Mouse (Mus musculus) embryonic facial prominence, embryonic 11.5 days (tissue): ENCODE measurements around the gene Aff3. TPM values are rescaled to one million over a fixed set of nuclear protein-coding genes. Genes with fewer than 3 reads are reported as not detected.

ENCODE experiments used
- ATAC-seq: fragments of 200-750 bp; cut with Nextera tagmentation; replicated peaks from 2 replicates; pipeline ENCODE4 v1.8.0; 2017; ENCODE audit warnings: low read depth; ENCODE audit not compliant: insufficient number of reproducible peaks, low FRiP score, low TSS enrichment
- DNase-seq: peaks from one replicate; pipeline ENCODE4 v3.0.0-alpha.2; 2015; ENCODE audit warnings: low spot score
- H3K27ac ChIP-seq: fragments of 300-500 bp; sonication (generic); replicated peaks from 2 replicates; pipeline ENCODE4 v1.5.1; 2014; ENCODE audit warnings: mild to moderate bottlenecking, low read depth, low read length, control low read depth
- H3K27me3 ChIP-seq: fragments of 300-500 bp; sonication (generic); 2 replicates; pipeline ENCODE4 v1.6.1; 2014; ENCODE audit warnings: mild to moderate bottlenecking, low read length, moderate library complexity, mixed read lengths; ENCODE audit not compliant: control insufficient read depth, insufficient read depth
- H3K36me3 ChIP-seq: fragments of 300-500 bp; sonication (generic); replicated peaks from 2 replicates; pipeline ENCODE4 v1.6.1; 2014; ENCODE audit warnings: low read depth, mild to moderate bottlenecking, low read length, moderate library complexity, mixed read lengths; ENCODE audit not compliant: control insufficient read depth, insufficient read depth
- H3K4me1 ChIP-seq: fragments of 300-500 bp; sonication (generic); 2 replicates; pipeline ENCODE4 v1.6.1; 2014; ENCODE audit warnings: low read length, mixed read lengths; ENCODE audit not compliant: control insufficient read depth, insufficient read depth
- H3K4me2 ChIP-seq: fragments of 300-500 bp; sonication (generic); 2 replicates; pipeline ENCODE4 v1.6.1; 2014; ENCODE audit warnings: low read depth, mild to moderate bottlenecking, control low read depth, low read length, moderate library complexity
- H3K4me3 ChIP-seq: fragments of 300-500 bp; sonication (generic); 2 replicates; pipeline ENCODE4 v1.5.1; 2014; ENCODE audit warnings: low read depth, low read length, control low read depth
- H3K9ac ChIP-seq: fragments of 300-500 bp; sonication (generic); replicated peaks from 2 replicates; pipeline ENCODE4 v1.6.1; 2014; ENCODE audit warnings: mild to moderate bottlenecking, control low read depth, low read length
- H3K9me3 ChIP-seq: fragments of 300-500 bp; sonication (generic); replicated peaks from 2 replicates; pipeline ENCODE4 v1.6.1; 2016; ENCODE audit warnings: mild to moderate bottlenecking, low read length, inconsistent platforms, mixed read lengths; ENCODE audit not compliant: control insufficient read depth
- WGBS: fragments of 180-500 bp; shearing (Covaris S2); extraction: QIAGEN DNeasy Blood & Tissue Kit; methylation state at CpG from one replicate; pipeline ENCODE4 v1.1.7; 2014; 5-methylcytosine and 5-hydroxymethylcytosine counted together
- polyA plus RNA-seq: library from polyadenylated mRNA; unstranded; fragments of >200 nt; fragmentation: Nextera tagmentation; extraction: Ambion mirVana; gene quantifications from 2 replicates; pipeline ENCODE4 v1.2.1, GENCODE M21; 2014

Gene Aff3
- polyA plus RNA-seq, 1 experiment from 2014 or later: 17.5 TPM

DNA sequence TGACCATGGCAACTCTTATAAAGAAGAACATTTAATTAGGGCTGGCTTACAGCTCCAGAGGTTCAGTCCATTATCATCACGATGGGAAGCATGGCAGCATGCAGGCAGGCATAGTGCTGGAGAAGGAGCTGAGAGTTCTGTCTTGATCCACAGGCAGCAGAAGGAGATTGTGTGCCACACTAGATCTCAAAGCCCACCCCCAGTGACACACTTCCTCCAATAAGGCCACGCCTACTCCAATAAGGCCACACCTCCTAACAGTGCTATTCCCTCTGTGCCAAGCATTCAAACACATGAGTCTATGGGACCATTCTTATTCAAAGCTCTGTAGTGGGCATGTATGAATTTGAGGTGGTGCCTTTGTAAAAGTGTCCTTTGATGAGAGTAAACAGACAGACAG is 523.8 kb downstream of the Aff3 start:
- DNase-seq (no peak), ATAC-seq (no peak)
- H3K9me3 ChIP-seq: no peaks in the 10 kb centered on the region
- 78% methylated on average over 2 of the region's 2 CpGs for WGBS
- no peaks in the 10 kb centered on the region for H3K27me3 ChIP-seq
- H3K4me3 ChIP-seq: no peak overlapping the region
- no peaks in the 10 kb centered on the region for H3K36me3 ChIP-seq
- no peak overlapping the region for H3K4me2 ChIP-seq
- no peak overlapping the region for H3K9ac ChIP-seq
- no peaks in the 10 kb centered on the region for H3K4me1 ChIP-seq
- H3K27ac ChIP-seq: no peak overlapping the region

DNA sequence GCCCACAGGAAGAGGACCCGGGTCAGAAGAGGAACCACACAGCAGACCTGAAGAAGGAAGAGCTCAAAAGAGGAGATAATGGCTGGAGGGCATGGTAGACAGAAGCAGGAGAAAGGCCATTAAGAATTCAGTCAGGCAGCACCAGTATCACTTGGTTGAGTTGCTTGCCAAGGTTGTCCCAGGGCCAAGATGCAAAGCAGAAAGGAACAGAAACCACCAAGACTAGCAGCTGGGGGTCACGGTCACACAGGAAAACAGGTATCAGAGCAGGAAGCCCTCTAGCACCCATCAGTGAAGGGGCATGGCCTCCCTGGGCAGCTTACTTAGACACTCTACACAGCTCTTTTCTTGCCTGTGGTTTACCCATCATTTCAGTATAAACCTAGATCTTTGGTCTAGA is 525.4 kb downstream of the Aff3 start:
- no peak overlapping the region for H3K27ac ChIP-seq
- H3K4me3 ChIP-seq: no peak overlapping the region
- no peak for DNase-seq
- H3K36me3 ChIP-seq: no peaks in the 10 kb centered on the region
- no peak overlapping the region for H3K9ac ChIP-seq
- H3K4me2 ChIP-seq: no peak overlapping the region
- H3K27me3 ChIP-seq: no peaks in the 10 kb centered on the region
- ATAC-seq: no peak
- H3K4me1 ChIP-seq: no peaks in the 10 kb centered on the region
- no peaks in the 10 kb centered on the region for H3K9me3 ChIP-seq
- 73% methylated on average over 2 of the region's 2 CpGs for WGBS

- Histone ChIP-seq H3K27ac (no peak overlapping the region), H3K4me3 (no peak overlapping the region), H3K9ac (no peak overlapping the region), H3K27me3 (no peaks in the 10 kb centered on the region), H3K36me3 (no peaks in the 10 kb centered on the region), H3K4me1 (no peaks in the 10 kb centered on the region), H3K9me3 (no peaks in the 10 kb centered on the region), H3K4me2 (no peak overlapping the region)
- DNase-seq: no peak
- WGBS: 73% methylated on average over 6 of the region's 6 CpGs
- no peak for ATAC-seq
Observed at GRCm38 (mm10) chr1:38132942-38133341, 531.8 kb downstream of the Aff3 start.

DNA sequence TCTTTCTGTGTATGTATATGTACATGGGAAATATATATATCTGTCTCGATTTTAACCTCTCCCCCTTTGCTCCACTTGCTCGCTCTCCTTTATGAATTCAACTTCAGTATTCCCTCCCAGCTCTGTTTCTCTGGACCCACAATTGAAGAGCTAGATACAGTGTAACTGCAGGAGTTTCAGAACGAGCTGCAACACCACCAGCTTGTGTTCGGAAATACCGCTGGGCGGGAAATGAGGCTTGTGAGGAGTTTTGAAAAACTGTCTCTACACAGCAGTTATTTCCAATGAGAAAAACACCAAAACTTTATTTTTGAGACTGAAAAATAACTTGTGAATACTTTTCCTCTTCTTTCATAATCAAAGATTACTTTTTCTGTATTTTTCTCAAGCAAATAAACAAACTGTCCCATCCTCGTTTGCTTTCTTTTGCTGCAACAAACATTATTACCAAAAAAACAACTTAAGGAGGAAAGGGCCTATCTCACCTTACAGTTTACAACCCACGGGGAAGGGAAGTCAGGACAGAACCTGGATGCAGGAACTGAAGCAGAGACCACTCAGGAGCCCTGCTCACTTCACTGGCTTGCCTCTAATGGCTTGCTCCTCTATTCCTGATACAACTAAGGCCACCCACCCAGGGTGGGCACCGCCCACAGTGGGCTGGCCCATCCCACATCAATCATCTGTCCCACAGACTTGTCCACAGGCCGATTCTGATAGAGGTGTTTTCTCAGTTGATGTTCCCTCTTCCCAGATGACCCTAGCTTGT is 533.9 kb downstream of the Aff3 start:
- no peak for ATAC-seq
- Histone ChIP-seq H3K9me3 (no peaks in the 10 kb centered on the region), H3K27me3 (no peaks in the 10 kb centered on the region), H3K4me1 (no peaks in the 10 kb centered on the region; the same call in 1 of the 2 replicates), H3K27ac (no peak overlapping the region), H3K4me2 (no peak overlapping the region), H3K36me3 (no peaks in the 10 kb centered on the region), H3K4me3 (no peak overlapping the region), H3K9ac (no peak overlapping the region)
- no peak for DNase-seq
- WGBS: 59% methylated on average over 10 of the region's 10 CpGs

- no peaks in the 10 kb centered on the region; the same call in 1 of the 2 replicates for H3K4me1 ChIP-seq
- no peaks in the 10 kb centered on the region for H3K27me3 ChIP-seq
- peak within 1 kb of the TSS; percentile 92 for H3K27ac ChIP-seq
- WGBS: under 1% methylated on average over 66 of the region's 122 CpGs
- H3K4me2 ChIP-seq: peak within 1 kb of the TSS; percentile 80
- peak within 1 kb of the TSS; percentile 93 for H3K9ac ChIP-seq
- H3K36me3 ChIP-seq: no peaks in the 10 kb centered on the region
- peak; percentile 91 for DNase-seq
- peak within 1 kb of the TSS; percentile 87 for H3K4me3 ChIP-seq
- no peaks in the 10 kb centered on the region for H3K9me3 ChIP-seq
- ATAC-seq: peak; percentile 93
Observed at GRCm38 (mm10) chr1:38129501-38130267, 535.1 kb downstream of the Aff3 start, which contains the start of gene Rev1. TSS of gene Rev1 (minus strand) at chr1:38129801.

GRCm38 (mm10) chr1:38128919-38129436 is 535.8 kb downstream of the Aff3 start:
- Histone ChIP-seq H3K4me1 (no peaks in the 10 kb centered on the region; the same call in 1 of the 2 replicates), H3K27me3 (no peaks in the 10 kb centered on the region), H3K9ac (peak overlapping the region; percentile 93), H3K4me2 (peak overlapping the region; percentile 80), H3K27ac (peak overlapping the region; percentile 92), H3K9me3 (no peaks in the 10 kb centered on the region), H3K36me3 (no peaks in the 10 kb centered on the region), H3K4me3 (peak overlapping the region; percentile 87)
- DNase-seq (peak; percentile 50), ATAC-seq (peak; percentile 37; the same call in 1 of the 2 replicates)
- under 1% methylated on average over 37 of the region's 68 CpGs for WGBS
